Mouse (Mus musculus) monocyte, adult 2 months (primary cell): ENCODE data around the gene Ccdc124.

Experiments
- DNase-seq, 2 experiments: peaks; one replicate each; pipeline ENCODE4 v3.0.0; 2022; ENCODE audit warnings: low spot score in 2 of 2, low read depth in 1 of 2

Ccdc124 gene

GRCm38 (mm10) chr8:70873364-70873985 is at the start of gene Ccdc124:
TSS of gene Ccdc124 (minus strand) at chr8:70873935.
- DNase-seq: peak; percentile 86 to 94

DNA sequence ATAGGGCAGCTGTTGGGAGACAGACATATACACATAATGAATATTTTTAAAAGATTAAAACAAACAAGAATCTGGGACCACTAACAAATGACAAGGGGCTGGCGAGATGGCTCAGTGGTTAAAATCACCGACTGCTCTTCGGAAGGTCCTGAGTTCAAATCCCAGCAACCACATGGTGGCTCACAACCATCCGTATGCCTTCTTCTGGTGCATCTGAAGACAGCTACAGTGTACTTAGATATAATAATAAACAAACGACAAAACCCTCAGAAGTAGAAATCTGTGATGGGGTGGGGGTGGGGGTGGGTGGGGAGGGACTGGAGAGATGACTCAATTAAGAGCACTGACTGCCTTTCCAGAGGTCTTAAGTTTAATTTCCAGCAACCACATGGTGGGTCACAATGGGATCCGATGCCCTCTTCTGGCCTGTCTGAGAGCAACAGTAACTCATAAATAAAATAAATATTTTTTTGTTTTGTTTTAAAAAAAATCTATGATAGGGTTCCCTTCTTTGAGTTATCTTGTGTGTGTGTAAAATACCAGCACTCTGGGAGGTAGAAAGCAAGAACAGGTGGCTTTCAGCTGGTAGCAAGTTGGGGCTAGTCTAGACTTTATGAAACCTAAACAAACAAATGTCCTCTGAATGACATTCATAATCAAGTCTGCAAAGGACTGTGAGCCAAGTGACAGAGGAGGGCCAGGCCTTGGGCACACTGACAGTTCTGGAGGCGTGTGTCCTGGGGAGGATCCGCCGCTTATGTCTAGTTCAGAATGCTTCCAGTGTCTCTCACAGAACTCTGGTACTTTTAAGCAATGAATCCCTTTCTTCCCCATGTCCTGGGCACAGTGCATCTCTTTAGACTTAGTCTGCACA is 46.6 kb upstream of the Ccdc124 start:
- DNase-seq: no peak

DNA sequence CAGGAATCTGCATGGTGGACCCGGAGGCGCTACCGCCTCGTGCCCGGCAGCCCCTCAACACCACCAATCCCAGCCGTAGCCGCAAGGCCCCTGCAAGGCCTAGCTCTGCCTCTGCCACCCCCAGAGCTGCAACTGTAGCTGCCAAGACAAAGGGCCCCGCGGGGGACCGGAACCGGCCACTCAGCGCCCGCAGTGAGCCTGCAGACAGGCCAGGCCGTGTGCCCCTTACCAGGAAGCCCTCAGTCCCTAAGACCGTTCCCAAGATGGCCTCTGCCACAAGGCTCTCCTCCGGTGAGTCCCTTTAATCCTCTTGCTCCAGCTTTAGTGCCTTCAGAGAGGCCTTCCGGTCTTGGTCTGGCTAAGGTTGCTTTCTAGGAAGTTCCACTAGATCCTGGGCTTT is 41.0 kb upstream of the Ccdc124 start:
- DNase-seq: no peak

- DNase-seq: no peak
Measured at GRCm38 (mm10) chr8:70913523-70913922, 39.8 kb upstream of the Ccdc124 start.

GRCm38 (mm10) chr8:70912955-70913354 is 39.2 kb upstream of the Ccdc124 start:
- DNase-seq: no peak

DNA sequence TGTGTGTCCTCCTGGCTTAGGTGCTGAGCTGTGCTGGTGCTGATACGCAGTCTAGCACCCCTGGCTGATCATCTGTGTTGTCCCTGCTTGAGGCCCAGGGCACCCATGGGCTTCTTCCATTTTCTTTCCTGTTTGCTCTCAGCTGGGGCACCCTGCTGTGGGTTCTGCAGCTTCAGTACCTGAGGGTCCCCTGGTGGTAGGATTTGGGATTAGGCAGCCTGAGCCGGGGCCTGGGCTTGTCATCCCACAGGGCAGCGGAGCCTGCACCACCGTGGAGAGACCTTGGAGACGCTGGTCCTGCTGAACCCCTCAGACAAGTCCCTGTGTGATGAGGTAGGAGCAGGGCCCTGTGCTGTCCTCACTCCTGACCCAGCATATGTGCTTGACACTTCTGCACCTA is 37.9 kb upstream of the Ccdc124 start:
- no peak for DNase-seq

GRCm38 (mm10) chr8:70907518-70907917 is 33.8 kb upstream of the Ccdc124 start:
- no peak for DNase-seq

- DNase-seq: peak; percentile 27 to 28
Measured at GRCm38 (mm10) chr8:70905831-70906736, 32.3 kb upstream of the Ccdc124 start, which contains the start of gene Map1s. TSS of gene Map1s (plus strand) at chr8:70905932.

DNA sequence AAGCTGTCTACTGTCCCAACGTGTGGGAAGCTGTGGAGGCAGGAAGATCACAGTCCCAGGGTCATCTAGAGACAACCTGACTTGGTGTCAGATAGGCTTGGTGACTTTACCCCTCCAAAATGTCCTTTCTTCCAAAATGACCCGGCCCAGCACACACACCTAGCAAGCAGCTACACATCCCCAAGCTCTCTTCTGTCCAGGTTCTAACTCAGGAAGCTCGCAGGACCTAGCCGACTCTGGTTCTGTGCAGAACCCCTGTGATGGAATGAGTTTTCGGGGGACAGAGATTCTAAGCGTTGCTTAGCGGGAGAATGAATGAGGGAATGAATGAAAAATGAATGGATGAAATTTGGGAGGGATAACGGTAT is 31.7 kb upstream of the Ccdc124 start:
- DNase-seq: no peak

- peak; percentile 36 for DNase-seq
Measured at GRCm38 (mm10) chr8:70904532-70904931, 30.8 kb upstream of the Ccdc124 start.

DNA sequence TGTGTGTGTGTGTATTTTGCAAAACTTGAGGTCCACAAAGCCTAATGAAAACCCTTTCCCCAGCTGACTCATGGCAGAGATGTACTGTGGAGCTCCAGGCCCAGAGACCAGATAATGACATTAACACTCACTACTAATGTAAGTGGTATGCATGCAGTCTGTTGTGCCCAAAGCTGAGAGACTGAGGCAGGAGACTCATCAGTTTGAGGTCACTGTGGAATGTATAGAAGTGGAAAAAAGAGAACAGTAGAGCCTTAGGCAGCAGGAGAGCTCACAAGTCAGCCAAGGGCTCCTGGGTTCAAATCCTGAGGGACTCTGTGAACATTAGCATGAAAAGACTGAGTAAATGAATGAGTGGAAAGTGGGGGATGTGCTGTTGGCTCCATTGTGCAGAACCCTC is 29.8 kb upstream of the Ccdc124 start:
- DNase-seq: no peak

- no peak for DNase-seq
Measured at GRCm38 (mm10) chr8:70903112-70903511, 29.4 kb upstream of the Ccdc124 start.

GRCm38 (mm10) chr8:70902211-70902610 is 28.5 kb upstream of the Ccdc124 start:
- no peak for DNase-seq

GRCm38 (mm10) chr8:70900872-70901387 is 27.2 kb upstream of the Ccdc124 start:
- DNase-seq: no peak

- DNase-seq: no peak
Measured at GRCm38 (mm10) chr8:70899226-70899625, 25.5 kb upstream of the Ccdc124 start.

DNA sequence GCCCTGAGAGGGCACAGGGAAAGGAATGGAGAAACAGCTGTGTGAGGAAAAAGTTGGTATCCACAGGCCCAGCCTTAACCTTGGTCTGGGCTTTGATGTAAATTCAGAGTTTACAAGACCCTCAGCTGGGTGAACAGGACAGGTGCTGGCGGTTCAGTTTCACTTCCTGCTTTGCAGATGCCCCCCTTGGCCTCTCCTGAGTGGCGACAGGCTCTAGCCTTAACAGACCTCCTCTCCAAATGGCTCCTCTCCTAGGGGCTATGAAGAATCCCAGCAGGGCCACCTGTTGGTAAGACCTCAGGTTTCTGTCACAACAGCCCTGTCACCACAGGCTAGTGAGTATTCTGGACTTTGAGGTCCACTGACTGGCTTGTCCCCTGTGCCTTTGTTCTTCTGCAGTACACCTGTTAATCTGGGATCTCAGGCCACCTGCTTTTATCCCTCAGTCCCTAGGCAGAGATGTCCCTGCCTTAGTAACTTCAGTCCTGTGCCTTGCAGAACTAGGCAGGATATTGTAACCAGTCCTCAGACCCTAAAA is 25.0 kb upstream of the Ccdc124 start:
- no peak for DNase-seq

DNA sequence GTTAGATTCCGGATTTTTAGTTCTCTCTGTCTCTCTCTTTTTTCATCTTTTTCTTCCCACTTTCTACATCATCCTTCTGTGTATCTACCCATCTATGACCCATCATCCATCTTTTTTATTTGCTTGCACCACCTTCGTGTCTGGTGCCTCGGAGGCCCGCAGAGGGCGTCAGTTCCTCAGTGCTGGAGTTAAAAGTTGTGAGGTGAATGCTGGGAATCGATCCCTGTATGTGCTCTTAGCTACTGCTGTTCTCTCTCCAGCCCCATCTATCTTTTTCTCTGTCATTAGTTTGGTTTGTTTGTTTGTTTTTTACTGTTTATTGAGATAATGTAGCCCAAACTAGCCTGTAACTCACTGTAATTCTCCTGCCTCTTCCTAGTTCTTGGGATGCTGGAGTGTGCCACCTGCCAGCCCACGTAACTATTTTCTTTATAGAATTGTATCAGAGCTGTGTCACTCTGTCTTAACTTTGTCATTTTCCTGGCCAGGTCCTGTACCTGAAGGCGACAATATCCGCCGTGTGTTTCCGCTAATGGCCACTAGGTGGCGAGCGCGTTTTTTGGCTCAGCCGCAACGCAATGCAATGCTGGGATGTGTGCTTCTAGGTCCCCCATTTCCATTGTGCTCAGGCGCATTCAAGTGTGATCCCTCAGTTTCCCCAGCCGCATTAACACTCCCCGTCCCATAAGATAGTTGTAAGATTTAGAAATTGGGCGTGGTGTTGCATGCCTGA is 24.1 kb upstream of the Ccdc124 start:
- peak; percentile 31 to 72 for DNase-seq

- peak; percentile 87 to 93 for DNase-seq
Measured at GRCm38 (mm10) chr8:70897021-70897680, 23.4 kb upstream of the Ccdc124 start, which contains the start of gene Rpl18a. TSS of gene Rpl18a (minus strand) at chr8:70897412.

DNA sequence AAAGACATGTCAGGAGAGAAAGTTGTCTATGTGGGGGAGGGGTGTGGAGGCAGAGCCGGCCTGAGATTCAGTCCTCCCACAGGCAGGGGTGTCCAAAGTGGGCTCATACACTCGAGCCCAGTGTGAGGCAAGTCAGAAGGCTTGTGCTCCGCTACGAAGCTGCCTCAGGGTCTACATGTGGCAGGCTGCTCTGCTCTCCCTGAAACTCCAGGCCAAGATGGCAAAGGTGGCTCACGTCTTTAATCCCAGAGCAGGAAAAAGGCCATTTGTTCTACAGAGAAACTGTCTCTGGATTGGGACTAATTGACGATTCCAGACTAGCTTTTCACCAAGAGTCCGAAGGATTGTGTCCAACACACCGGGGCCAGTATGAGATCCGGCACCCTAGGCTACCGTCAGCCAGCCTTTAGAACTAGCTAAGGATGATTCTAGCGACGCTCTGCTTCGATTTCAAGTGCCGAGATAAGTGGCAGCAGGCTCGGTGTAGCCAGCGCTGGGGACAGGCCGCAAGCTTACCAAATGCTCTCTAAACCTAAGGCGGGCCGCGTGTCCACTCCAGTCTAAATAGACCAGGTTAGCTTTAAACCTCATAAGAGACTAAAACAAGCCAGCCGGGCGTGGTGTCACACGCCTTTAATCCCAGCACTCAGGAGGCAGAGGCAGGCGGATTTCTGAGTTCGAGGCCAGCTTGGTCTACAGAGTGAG is 22.7 kb upstream of the Ccdc124 start:
- DNase-seq: no peak
